Mouse (Mus musculus) right cerebral cortex, postnatal 25 days (tissue): ENCODE measurements around the gene Hist2h2aa2.
"Not testable (repeated sequence)": the region's sequence is repeated elsewhere in the genome, so short reads cannot be mapped to it uniquely, and the experiment has no call there.

Source experiments
- DNase-seq: peaks from one replicate; pipeline ENCODE4 v3.0.0; 2022

The Hist2h2aa2 gene

DNA sequence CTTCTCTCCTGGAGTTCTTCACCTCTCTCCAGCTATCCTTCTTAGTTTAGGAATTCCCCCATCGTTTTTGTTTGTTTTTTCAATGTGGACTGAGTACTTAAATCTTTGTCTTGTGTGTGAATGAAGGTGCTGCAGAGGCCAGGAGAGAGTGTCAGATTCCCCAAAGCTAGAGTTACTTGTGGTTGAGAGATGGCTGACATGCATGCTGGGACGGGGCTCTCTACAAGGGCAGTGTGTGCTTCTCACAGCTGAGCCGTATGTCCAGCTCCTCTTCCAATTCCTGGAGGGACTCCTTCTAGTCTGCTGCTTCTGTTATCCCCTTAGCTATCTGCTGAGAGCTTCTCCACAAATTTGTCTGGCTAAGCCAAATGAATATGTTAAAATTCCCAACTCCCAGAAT lies 4.2 kb downstream of the Hist2h2aa2 start:
- no peak for DNase-seq

DNA sequence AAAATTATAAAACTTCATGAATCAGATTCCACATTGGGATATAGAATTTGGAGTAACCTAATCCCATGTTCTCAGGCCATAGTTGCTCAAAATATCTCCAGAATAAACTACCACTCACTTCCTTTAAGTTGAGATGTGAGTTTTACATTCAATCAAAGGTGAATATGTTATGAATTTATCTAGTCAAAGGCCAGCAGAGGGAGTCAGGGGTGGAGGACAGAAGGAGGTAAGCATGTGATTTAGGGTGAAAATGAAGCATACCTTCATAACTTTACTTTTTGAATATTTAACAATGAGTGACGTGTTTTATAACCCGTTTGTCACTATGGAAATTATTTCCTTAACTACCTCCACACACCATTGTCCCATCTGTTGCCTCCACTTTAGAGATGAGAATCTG lies 5.2 kb downstream of the Hist2h2aa2 start:
- no peak for DNase-seq

DNA sequence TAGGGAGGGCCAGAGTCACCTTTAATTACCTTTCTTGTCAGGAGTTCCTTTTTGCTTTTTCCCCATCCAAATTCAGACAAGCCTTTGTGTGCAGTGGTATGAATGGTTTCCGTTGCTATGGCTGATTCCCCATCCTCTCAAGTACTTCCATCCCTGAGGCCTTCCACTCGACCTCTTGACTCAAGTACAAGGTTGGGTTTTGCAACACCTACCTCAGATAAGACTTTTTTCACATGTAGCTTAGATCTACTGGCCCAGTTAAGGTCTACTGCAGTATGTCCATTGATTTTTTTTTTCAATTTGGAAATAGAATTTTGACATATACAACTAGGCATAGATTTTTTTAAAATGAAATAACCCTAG lies 8.3 kb downstream of the Hist2h2aa2 start:
- no peak for DNase-seq

DNA sequence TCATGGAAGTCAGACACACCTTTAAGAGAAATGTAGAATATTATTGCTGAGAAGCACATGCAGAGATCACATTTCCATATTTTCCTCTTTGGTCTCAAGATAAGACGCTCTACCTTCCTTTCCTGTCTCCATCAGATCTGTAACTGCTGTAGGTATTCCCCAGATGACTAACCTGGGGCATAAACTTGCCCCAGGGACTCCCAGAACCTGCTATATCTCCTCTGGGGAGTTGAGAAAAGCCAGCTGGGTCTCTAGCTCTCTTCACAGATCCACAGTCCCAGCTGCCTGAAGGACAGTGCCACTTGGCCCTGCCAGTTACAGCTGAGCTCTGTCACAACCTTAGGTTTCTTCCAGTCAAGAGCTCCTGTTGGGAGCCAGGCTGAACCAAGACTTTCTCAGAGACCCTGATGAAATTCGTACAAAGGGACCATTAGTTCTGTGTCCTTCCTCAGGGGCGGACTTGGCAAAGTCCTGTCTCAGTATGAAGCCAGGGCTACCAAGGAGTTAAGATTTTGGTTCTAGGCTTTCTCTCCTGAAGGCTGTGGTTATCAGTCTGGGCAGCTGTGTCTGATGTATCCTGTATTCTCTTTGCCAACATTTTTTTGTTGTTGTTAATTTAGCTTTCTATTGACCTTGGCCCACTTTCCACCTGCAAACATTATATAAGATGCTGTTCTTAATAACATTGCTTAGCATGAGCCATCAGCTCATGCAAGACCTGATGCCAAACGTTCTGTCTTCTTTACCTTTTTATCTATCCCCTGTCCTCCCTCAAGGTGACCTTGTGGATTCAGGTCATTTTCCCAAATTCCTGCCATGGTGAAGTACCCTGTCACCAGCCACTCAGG lies 8.9 kb downstream of the Hist2h2aa2 start:
- DNase-seq, result no peak

DNA sequence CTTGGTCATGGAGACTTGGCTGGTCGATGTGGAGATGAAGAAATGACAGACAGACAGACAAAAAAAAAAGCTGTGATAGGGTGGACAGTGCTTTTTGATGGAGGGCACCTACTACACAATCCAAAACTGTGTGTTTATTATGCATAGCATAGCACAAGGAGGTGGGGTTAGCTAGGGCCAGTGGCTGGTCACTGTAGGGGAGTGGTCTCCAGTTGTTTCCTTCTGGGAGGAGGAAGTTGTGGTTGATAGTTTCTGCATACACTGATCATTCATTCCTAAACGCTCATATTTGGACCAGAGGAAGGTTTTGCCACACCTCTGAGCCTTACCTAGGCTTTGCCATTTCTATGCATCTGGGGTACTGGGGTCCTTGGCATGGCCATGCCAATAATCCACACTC lies 9.7 kb downstream of the Hist2h2aa2 start:
- no peak for DNase-seq

DNA sequence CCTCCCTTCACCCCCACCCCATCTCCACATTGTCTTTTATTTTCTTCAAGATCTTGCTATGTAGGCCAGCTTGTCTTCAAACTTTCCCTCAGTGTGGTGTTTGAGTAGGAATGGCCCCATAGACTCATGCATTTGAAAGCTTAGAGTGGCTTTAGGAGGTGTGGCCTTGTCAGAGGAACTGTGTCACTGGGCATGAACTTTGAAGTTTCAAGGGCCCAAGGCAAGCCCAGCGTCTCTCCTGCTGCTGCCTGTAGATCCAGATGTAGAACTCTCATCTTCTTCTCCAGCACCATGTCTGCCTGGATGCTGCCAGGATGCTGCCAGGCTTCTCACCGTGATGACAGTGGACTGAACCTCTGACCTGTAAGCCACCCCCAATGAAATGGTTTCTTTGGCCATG lies 11.2 kb downstream of the Hist2h2aa2 start:
- no peak for DNase-seq

DNA sequence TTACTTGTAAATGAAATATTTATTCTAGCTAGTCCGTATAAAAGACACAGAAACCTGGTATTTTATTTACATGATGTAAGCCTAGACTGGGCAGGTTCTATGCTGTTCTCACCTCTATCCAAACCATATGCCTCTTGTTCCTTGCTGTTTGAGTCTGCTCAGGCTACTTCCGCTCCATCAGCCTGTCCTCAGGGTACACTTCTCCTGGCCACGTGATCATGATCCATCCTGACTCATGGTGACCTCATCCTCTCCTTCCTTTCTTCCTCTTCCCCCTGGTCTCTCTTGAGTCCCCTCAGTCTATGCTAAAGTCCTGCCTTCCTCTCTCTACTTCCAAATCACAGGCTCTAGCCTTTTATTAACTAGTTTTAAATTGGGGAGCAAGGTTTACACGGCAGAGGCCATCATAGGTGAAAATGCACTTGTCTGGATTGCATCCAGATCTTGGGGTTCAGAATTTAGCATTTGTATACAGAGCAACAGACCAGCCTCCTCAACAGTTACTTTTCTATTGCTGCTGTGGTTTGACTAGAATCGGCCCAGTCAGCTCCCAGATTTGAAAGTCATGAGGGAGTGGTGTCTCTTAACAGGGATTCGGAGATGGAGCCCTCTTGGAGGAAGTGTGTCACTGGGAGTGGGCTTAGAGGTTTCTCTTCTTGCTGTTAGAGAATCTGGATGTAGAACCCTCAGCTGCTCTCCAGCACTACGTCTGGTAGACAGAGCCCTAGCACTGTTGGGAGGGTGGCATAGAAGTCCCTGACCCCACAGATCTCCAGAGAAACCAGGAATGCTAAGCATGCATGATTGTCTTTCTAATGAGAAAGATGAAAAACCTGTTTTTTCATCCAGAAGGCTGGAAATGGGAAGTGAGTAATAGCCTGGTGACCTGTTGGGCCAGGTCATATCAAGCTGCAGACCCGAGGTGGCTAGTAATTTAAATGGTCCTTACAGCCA lies 13.1 kb downstream of the Hist2h2aa2 start:
- no peak for DNase-seq

DNA sequence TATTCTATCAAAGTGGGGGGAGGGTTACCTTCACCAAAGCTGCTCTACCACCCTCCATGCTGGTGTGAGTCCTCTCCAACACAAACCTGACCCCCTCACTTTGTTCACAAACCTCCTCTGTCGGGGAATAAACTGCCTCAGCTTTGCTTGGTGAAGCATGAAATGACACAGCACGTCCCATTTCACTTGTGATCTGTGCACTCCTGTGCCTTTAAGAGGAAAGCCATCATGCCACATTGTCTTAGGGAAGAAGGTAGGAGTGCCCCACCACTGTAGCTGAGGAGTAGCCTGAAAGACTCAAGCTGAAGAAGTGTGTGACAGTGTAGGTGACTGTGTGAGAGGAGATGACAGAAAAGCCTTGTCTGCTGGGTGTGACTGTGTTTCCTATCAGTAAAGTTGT lies 14.7 kb downstream of the Hist2h2aa2 start:
- no peak for DNase-seq

DNA sequence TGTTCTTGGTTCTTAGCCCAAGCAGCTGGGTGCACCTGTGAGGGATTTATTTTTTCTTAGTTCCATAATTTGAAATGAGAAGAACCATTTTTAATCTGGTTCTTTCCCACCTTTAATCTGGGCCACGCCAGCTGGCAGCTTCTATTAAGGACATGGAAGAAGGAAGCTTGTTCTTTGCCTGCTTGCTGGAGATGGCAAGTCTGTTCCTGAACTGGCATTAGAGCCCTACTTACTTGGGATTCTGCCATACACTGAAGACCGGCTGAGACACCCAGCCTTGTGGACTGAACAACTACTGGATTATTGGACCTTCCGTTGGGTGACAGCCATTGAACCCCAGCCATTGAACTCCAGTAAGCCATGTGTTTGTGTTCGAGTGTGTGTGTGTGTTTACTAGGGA lies 17.3 kb downstream of the Hist2h2aa2 start:
- no peak for DNase-seq

DNA sequence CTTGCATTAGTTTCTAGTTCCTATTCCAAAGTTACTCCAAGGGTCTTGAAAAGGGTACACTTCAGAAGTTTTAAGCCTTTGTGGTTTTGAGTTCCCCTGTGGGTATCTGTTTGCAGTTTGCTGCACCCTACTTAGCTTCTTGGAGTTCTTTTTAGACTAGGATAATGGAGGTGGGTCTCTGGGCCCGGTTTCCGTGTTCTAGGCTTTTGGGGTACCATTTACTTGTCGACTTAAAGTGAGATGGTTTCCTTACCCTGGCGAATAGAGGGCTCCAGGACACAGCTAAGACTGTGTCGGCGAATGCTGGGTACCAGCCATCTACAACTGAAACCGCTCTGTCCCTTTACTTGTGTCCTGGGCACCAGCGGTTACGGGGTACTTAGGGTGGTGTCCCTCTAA lies 18.4 kb downstream of the Hist2h2aa2 start:
- DNase-seq, result peak; percentile 19

DNA sequence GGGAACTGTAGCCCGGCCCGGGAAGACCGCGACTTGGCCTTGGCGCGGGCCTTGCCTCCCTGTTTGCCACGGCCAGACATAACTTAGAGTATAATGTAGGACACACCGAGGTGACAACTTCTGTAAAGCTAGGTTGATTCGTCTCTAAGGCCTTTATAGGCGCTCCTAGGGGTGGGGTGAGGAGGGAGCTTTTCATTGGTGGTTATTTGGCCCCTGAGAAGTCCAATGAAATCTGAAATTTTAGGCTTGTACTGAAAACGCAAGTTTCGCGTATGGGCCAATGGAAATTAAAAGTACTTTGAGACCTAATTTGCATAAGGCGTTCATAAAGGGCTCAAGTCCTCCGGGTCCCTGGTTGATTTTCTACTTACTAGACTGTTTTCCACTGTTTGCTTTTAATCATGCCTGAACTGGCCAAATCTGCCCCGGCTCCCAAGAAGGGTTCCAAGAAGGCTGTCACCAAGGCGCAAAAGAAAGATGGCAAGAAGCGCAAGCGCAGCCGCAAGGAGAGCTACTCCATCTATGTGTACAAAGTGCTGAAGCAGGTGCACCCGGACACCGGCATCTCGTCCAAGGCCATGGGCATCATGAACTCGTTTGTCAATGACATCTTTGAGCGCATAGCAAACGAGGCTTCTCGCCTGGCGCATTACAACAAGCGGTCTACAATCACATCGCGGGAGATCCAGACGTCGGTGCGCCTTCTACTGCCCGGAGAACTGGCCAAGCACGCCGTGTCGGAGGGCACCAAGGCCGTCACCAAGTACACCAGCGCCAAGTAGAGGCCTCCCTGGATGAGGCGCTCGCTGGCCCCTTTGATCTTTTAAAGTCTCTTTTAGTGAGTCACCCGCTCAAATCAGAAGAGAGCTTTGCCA lies 19.1 kb downstream of the Hist2h2aa2 start, which contains the start of the genes Hist2h2ac and Hist2h2be:
Hist2h2ac (minus strand) TSS at position 116 of the 875 bp plus-strand sequence.
Hist2h2be (plus strand) TSS at position 355 of the 875 bp plus-strand sequence.
- DNase-seq, result peak; percentile 73

DNA sequence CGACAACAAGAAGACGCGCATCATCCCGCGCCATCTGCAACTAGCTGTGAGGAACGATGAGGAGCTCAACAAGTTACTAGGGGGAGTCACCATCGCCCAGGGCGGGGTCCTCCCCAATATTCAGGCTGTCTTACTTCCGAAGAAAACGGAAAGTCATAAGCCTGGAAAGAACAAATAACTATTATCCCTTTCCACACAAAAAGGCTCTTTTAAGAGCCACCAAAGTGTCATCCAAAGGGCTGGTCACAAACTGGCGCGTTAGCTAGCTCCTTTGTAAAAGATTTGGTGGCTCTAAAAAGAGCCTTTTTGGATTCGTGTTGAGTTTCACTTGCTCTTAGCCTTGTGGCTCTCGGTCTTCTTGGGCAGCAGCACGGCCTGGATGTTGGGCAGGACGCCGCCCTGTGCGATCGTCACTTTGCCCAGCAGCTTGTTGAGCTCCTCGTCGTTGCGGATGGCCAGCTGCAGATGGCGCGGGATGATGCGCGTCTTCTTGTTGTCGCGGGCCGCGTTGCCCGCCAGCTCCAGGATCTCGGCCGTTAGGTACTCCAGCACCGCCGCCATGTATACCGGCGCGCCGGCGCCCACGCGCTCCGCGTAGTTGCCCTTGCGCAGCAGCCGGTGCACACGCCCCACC lies 19.8 kb downstream of the Hist2h2aa2 start:
- peak; percentile 80 for DNase-seq

DNA sequence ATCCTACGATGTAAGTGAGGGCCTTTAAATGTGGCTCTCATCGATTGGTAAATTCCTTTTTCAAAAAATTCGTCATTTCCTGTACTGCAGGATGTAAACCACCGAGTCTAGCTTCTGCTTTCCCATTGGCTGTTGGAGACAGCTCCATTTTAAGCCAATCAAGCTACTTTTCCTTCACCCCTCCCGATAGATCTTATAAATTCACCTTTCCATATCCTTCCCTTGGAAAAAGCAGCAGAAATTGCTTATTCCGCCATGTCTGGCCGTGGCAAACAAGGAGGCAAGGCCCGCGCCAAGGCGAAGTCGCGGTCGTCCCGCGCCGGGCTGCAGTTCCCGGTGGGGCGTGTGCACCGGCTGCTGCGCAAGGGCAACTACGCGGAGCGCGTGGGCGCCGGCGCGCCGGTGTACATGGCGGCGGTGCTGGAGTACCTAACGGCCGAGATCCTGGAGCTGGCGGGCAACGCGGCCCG lies 20.4 kb downstream of the Hist2h2aa2 start, which contains the start of the genes Bola1 and Hist2h2ab:
Bola1 (minus strand) TSS at position 49 of the 470 bp plus-strand sequence.
Hist2h2ab (plus strand) TSS at position 205 of the 470 bp plus-strand sequence.
- DNase-seq, result peak; percentile 85

DNA sequence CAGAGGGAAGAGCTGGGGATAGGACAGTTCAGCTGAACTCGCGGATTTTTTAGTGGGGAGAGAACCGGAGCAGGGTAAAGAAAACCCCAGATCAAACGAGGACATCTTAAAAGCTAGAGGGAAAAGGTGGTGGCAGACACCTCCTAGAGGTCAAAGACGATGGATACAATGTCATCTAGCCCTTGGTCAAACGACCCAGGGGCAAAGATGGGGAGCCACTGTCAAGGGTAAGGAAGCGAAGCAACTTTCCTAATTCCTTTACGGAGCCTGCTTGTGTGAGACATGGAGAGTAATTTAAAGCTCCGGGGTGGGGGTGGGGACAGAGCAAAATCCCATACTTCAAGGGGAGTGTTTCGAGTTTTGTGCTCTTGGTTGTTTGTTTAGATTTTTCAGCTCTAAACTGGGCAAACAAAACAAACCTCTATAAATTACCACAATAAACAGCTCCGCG lies 20.9 kb downstream of the Hist2h2aa2 start:
- DNase-seq, result peak; percentile 24

DNA sequence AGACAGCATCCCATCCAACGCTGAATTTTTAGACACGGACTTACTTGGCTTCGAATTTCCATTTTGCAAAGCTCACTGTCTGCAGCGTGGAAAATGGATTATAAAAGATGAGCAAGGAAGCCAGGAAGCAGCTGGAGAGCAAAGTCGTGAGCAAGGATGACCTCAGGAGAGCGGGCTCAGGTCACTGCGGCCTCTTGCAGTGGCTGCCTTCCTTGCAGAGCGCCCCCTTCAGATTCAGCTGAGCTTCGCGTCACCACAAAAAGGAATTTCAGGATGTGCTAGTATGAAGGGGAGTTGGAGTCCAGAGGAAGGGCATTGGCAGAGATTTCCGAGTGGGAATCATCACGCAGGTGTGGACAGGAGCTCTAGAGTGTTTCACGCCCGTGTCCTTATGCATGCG lies 30.8 kb downstream of the Hist2h2aa2 start:
- no peak for DNase-seq

DNA sequence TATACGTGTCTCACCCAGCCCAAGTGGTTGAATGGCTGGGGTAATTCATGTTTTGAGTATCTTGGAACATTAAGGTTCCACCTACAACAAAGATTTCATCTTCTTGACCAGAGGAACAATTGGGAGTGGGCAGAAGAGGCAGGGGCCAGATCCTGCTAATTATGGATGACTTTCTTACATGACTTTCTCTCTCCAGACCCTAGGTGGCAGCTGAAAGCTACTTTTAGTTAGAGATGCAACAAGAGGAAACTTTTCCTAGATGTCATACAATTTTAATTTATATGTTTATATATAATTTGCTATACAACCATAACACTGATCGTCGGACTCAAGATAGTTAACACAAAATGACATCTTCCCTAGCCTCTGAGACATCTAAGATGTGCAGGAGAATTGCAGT lies 32.3 kb downstream of the Hist2h2aa2 start:
- no peak for DNase-seq

DNA sequence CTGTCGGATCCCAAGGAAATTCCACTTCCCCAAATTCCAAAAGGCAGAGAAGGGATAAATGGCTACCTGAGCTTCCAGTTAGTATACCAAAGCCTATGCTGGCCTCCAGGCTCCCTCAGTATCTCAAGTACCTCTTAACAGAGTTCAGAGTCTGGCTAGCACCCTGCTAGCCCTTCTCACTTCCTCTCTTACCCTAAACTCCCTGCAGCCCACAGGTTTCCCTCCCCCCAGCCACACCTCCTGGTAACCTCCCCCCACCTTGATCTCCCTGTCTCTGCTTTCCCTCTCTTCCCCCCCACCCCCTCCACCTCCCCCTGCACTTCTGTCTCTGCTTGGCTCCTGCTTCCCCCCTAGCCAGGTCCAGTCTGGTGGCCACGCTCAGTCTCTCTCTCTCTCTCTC lies 40.3 kb downstream of the Hist2h2aa2 start:
- no peak for DNase-seq

DNA sequence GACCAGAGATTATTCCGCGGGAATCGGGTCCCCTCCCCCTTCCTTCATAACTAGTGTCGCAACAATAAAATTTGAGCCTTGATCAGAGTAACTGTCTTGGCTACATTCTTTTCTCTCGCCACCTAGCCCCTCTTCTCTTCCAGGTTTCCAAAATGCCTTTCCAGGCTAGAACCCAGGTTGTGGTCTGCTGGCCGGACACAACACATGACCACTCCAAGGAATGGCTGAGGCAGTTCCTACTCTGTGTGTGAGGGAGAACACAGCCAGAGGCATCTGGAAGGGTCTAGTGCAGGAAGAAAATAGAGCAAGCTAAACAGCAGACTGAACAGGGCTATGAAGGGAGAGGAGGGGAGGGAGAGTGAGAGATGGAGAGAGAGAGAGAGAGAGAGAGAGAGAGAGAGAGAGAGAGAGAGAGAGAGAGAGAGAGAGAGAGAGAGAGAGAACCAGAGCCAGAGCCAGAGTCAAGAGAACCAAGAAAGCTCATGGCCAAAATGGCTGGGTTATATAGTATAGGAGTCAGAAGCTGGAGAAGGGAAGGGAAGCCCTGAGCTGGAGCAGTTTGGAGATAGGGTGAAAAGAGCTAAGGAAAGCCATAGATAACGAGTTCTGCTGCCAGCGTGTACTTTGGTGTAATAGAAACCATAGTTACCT lies 41.4 kb downstream of the Hist2h2aa2 start:
- not testable (repeated sequence) for DNase-seq

DNA sequence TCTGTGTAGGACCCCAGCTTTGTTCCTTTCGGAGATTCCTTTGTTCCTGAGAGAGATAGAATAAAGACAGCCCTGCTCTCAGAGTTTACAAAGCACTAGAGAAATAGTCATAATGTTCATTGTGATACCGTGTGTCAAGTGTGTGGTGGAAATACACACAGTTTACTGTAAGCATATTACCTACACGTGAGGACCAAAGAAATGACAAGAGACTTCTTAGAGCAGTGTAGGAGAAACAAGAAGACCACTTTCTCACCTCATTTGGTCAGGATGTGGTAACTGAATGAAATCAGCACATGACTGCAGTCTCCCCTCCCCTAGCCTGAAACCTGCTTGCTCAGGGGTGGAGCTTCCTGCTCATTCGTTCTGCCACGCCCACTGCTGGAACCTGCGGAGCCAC lies 41.9 kb downstream of the Hist2h2aa2 start:
- no peak for DNase-seq

DNA sequence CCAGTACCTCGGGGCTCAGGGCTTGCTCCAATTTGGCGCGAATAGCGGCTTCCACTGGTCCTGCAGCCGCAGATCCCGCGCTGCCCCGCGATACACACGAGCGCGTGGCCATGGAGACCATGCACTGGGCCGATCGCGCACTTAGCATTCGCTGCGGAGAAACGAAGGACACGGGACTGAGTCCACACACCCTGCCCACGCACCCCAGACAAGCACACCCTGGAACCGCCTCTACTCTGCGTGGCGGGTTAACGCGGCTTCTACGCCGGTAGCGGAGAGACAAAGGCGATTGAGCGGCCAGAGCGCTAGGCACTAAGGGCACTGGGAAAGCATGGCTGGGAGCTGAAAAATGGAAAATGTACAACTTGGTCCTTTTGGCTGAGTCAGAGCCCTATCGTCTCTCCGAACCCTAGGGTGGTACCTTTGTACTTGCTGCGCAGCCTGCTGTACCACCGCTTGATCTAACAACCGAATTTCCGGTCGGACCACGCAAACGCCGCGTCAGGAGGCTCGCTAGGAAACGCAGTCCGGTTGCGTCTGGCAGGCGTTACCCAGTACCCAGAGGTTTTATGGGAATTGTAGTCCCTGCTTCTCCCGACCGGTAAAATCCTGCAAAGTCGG lies 42.8 kb downstream of the Hist2h2aa2 start:
- peak; percentile 92 for DNase-seq
